Mouse (Mus musculus): ENCODE measurements at regions not wholly inside any gene's neighbourhood (a gene's known extent, or its start where the extent isn't known, plus 50 kb on each side); places are given as distances from the start of the nearest gene placed in this dataset.

GRCm38 (mm10) chr8:26524237-26524636 is 404.9 kb downstream of the Gm45692 start:
- TF ChIP-seq CTCF (IDR thresholded peaks at IDR 0.05; ENCODE audit: low read depth) (no peak), EP300 (IDR thresholded peaks at IDR 0.05; ENCODE audit: low read depth) (no peak)
